Mouse (Mus musculus) stomach, embryonic 14.5 days (tissue): ENCODE data around the gene Nqo2. TPM values are rescaled to one million over a fixed set of nuclear protein-coding genes. Genes with fewer than 3 reads are reported as not detected.

Source experiments
- ATAC-seq: fragments of 200-750 bp; cut with Nextera tagmentation; 2 replicates; pipeline ENCODE4 v1.8.0; 2017; ENCODE audit warnings: low read depth, moderate TSS enrichment; ENCODE audit not compliant: insufficient number of reproducible peaks, insufficient read depth, low FRiP score
- H3K27ac ChIP-seq: fragments of 300-500 bp; sonication (generic); 2 replicates; pipeline ENCODE4 v1.5.1; 2014; ENCODE audit warnings: mild to moderate bottlenecking, low read length, moderate library complexity, mixed read lengths
- H3K27me3 ChIP-seq: fragments of 300-500 bp; sonication (generic); 2 replicates; pipeline ENCODE4 v1.6.1; 2014; ENCODE audit warnings: low read length, control low read depth, mixed read lengths; ENCODE audit not compliant: control insufficient read depth, insufficient read depth
- H3K36me3 ChIP-seq: fragments of 300-500 bp; sonication (generic); 2 replicates; pipeline ENCODE4 v1.6.1; 2014; ENCODE audit warnings: mild to moderate bottlenecking, control low read depth, low read length, moderate library complexity, mixed read lengths; ENCODE audit not compliant: control insufficient read depth, insufficient read depth
- H3K4me1 ChIP-seq: fragments of 300-500 bp; sonication (generic); 2 replicates; pipeline ENCODE4 v1.6.1; 2014; ENCODE audit warnings: low read length, control low read depth, mixed read lengths; ENCODE audit not compliant: control insufficient read depth, insufficient read depth
- H3K4me2 ChIP-seq: fragments of 300-500 bp; sonication (generic); replicated peaks from 2 replicates; pipeline ENCODE4 v1.6.1; 2014; ENCODE audit warnings: low read depth, low read length, control low read depth
- H3K4me3 ChIP-seq: fragments of 300-500 bp; sonication (generic); 2 replicates; pipeline ENCODE4 v1.5.1; 2014; ENCODE audit warnings: low read depth, low read length, control low read depth
- H3K9ac ChIP-seq: fragments of 300-500 bp; sonication (generic); replicated peaks from 2 replicates; pipeline ENCODE4 v1.6.1; 2014; ENCODE audit warnings: low read depth, mild to moderate bottlenecking, control low read depth, low read length, moderate library complexity, mixed read lengths
- H3K9me3 ChIP-seq: fragments of 300-500 bp; sonication (generic); 2 replicates; pipeline ENCODE4 v1.6.1; 2016; ENCODE audit warnings: low read depth, low read length, control low read depth; ENCODE audit not compliant: control insufficient read depth
- WGBS: fragments of 180-500 bp; shearing (Covaris S2); extraction: QIAGEN DNeasy Blood & Tissue Kit; methylation state at CpG from one replicate; pipeline ENCODE4 v1.1.7; 2014; 5-methylcytosine and 5-hydroxymethylcytosine counted together
- polyA plus RNA-seq: library from polyadenylated mRNA; unstranded; fragments of >200 nt; fragmentation: Nextera tagmentation; extraction: Ambion mirVana; gene quantifications from 2 replicates; pipeline ENCODE4 v1.2.1, GENCODE M21; 2014

The Nqo2 gene
- polyA plus RNA-seq, result 27.7 and 29.8 TPM in 2 replicates

DNA sequence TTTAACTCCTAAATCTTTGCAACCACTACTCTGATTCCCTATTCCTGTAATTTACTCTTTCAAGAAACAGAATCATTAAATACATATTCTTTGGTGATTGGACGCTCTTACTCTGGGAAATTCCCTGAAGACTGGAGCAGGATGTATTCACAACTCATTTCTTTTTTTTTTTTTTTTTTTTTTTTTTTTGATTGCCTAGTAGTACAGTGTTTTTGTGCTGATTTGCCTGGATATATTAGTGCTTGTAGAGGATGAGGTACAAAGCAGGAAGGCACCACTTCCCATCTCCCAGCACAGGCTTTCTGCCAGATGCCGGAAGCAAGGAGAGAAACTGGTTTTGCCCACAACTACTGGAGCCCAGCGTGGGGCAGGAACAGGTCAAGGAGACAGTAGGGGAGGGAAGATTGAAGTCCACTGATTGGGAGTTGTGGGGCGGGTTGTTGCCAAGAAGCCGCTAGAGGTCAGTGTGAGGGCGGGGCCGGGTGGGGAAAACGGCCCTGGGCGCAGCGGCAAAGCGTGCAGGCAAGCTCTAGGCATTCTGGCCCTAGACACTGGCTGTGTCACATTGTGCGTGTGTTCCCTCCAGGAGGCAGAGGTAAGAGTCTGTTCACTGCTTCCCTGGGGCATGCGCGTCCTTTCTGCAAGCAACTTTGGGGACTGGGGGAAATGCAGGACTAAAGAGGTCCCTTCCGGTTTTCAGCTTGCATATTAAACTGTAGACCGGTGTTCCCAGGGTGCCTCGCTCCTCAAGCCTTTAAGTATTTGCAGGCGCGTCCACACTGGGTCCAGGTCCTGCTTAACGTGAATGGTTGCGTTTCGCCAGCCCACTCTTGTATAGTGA, at the start of gene Nqo2:
TSS of gene Nqo2 (plus strand) at position 482 of the 841 bp plus-strand sequence.
- Histone ChIP-seq H3K4me2 (peak within 1 kb of the TSS; percentile 64), H3K9ac (peak within 1 kb of the TSS; percentile 42), H3K27ac (peak within 1 kb of the TSS; percentile 95), H3K27me3 (no peaks in the 10 kb centered on the region), H3K4me3 (peak within 1 kb of the TSS; percentile 54), H3K36me3 (no peaks in the 10 kb centered on the region), H3K9me3 (no peaks in the 10 kb centered on the region), H3K4me1 (peaks cover 7% of the 10 kb centered on the region)
- 3% methylated on average over 22 of the region's 22 CpGs for WGBS
- ATAC-seq, result peak; percentile 90

DNA sequence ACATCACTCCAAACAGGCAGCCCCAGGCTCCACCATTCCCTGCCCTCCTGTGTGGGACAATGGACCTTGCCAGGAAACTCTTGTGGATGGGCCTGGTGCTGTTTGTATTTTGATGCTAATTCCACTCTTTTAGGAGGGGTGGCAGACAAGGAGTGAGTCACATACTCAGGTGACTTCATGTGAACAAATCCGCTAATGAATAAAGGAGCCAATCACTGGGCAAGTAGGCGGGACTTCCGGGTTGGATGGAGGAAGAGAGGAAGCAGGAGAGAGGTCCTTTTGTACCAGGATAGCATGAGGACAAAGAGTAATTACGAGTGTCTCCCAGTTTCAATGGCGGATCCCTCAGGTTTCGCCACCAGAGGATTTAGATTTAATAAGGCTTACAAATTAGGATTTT, 43.4 kb upstream of the Nqo2 start:
- H3K9ac ChIP-seq, result no peak overlapping the region
- no peak for ATAC-seq
- H3K9me3 ChIP-seq, result no peaks in the 10 kb centered on the region
- 97% methylated on average over 6 of the region's 6 CpGs for WGBS
- H3K27ac ChIP-seq, result no peak overlapping the region
- H3K27me3 ChIP-seq, result no peaks in the 10 kb centered on the region
- H3K4me2 ChIP-seq, result no peak overlapping the region
- H3K36me3 ChIP-seq, result peaks cover 24% of the 10 kb centered on the region
- H3K4me1 ChIP-seq, result no peaks in the 10 kb centered on the region
- H3K4me3 ChIP-seq, result no peak overlapping the region

DNA sequence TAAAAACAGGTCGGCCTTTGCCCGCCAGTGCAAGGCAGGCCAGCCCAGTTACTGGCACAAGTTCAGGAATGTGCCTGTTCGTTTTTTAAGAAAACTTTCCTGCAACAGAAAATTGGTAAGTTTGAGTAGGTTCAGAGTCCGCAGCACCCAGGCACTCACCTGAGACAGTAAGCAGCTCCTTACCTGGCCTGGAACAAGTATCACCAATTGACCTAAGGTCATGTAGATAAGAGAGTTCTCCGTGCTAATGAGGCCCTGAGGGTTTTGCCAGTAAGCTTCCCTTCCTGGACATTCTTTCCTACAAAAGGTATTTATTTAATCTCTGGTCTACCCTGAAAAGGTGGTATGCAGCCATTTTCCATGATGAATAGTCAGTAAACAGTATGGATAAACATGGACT, 42.8 kb upstream of the Nqo2 start:
- H3K27me3 ChIP-seq, result no peaks in the 10 kb centered on the region
- H3K9me3 ChIP-seq, result no peaks in the 10 kb centered on the region
- no peak overlapping the region for H3K4me2 ChIP-seq
- no peak for ATAC-seq
- H3K27ac ChIP-seq, result no peak overlapping the region
- no peaks in the 10 kb centered on the region for H3K4me1 ChIP-seq
- no peak overlapping the region for H3K4me3 ChIP-seq
- H3K9ac ChIP-seq, result no peak overlapping the region
- H3K36me3 ChIP-seq, result peaks cover 24% of the 10 kb centered on the region
- 72% methylated on average over 5 of the region's 5 CpGs for WGBS

GRCm38 (mm10) chr13:33930281-33930680, 34.2 kb upstream of the Nqo2 start:
- Histone ChIP-seq H3K9me3 (no peaks in the 10 kb centered on the region), H3K4me2 (no peak overlapping the region), H3K4me1 (no peaks in the 10 kb centered on the region), H3K4me3 (no peak overlapping the region), H3K36me3 (peaks cover 8% of the 10 kb centered on the region), H3K27ac (no peak overlapping the region), H3K9ac (no peak overlapping the region), H3K27me3 (no peaks in the 10 kb centered on the region)
- WGBS, result 80% methylated on average over 2 of the region's 2 CpGs
- no peak for ATAC-seq

- H3K27ac ChIP-seq, result no peak overlapping the region
- H3K4me1 ChIP-seq, result no peaks in the 10 kb centered on the region
- H3K9me3 ChIP-seq, result no peaks in the 10 kb centered on the region
- no peak overlapping the region for H3K4me2 ChIP-seq
- WGBS, result 76% methylated on average over 3 of the region's 3 CpGs
- H3K36me3 ChIP-seq, result peaks cover 8% of the 10 kb centered on the region
- ATAC-seq, result no peak
- H3K4me3 ChIP-seq, result no peak overlapping the region
- no peaks in the 10 kb centered on the region for H3K27me3 ChIP-seq
- H3K9ac ChIP-seq, result no peak overlapping the region
These were observed 33.6 kb upstream of the Nqo2 start for GRCm38 (mm10) chr13:33930912-33931311.

DNA sequence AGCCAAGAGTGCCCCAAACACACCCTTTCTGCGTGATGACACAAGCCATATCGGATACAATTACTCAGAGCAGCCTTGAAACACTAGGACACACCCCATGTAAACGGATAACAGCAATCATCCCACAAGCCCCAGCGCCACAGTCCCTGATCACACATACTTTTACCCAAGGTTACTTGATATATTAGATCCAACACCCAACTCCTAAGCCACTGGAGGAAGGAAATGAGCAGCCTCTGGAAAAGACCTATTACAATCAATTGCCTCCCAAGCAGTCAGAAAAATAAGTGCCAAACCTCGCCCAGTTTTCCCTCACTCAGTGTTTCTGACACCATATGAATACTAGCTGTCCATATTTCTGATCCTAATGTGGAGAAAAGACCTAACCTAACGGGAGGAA, 29.7 kb upstream of the Nqo2 start:
- H3K4me1 ChIP-seq, result no peaks in the 10 kb centered on the region
- ATAC-seq, result no peak
- WGBS, result 71% methylated on average over 6 of the region's 6 CpGs
- peaks cover 8% of the 10 kb centered on the region for H3K36me3 ChIP-seq
- no peak overlapping the region for H3K27ac ChIP-seq
- H3K4me2 ChIP-seq, result peak overlapping the region; percentile 76; the same call in 1 of the 2 replicates
- H3K9ac ChIP-seq, result no peak overlapping the region
- H3K9me3 ChIP-seq, result no peaks in the 10 kb centered on the region
- H3K27me3 ChIP-seq, result no peaks in the 10 kb centered on the region
- peak overlapping the region; percentile 74; the same call in 1 of the 2 replicates for H3K4me3 ChIP-seq

DNA sequence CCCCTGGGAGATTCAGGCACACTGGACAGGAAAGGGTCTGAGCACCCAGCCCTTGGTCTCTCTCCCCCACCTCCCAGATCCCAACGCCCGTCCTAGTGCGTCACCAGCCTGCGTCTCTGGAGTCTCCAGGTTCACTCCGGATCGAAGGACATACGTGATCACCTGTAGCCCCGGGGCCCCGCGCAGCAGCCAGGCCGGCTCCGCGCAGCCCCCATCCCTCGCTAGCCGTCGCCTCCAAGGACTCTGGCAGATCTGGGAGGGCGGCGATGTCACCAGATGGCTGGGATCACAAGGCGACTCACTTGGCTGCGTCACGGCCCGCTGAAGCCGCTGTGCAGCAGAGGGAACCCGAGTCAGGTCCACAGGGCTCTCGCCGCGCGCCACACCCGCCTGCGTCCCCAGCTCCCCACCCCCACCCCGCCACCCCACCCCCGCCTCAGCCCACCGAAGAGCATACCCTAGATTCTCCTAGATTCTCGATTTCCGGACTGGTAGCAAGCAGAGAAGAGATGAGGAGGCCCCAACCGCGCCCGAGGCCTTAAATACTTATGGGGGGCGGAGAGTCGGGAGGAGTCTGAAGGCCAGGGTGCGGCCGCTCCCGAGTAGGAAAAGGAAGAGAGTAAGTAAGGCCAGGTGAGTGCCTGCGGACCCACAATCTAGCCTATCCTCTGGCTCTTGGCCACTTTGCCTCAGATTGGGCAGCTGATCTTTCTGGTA, 28.9 kb upstream of the Nqo2 start:
- H3K4me3 ChIP-seq, result peak overlapping the region; percentile 74
- peak; percentile 90 for ATAC-seq
- H3K9ac ChIP-seq, result peak overlapping the region; percentile 67
- no peaks in the 10 kb centered on the region for H3K9me3 ChIP-seq
- H3K4me2 ChIP-seq, result peak overlapping the region; percentile 76
- H3K27ac ChIP-seq, result peak overlapping the region; percentile 56
- WGBS, result under 1% methylated on average over 42 of the region's 44 CpGs
- peaks cover 4% of the 10 kb centered on the region for H3K36me3 ChIP-seq
- H3K4me1 ChIP-seq, result no peaks in the 10 kb centered on the region
- no peaks in the 10 kb centered on the region for H3K27me3 ChIP-seq

DNA sequence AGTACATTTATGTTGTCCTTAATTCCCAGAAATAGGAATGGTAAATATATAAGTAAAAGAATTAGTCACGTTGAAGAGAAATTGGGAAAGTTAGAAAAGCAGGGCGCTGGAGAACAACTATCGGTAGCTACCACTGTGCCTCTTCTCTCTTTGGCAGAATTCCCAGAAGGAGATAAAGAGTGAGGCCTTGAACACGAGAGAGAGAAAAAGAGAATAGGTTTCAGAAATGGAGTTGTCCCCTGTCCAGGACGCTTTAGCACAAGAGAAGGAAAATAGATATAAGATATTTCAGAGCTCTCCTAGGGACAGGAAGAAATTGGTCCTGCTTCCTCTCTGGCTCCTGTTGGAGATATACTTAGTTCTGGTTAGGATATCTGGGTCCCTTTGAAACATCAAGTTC, 27.3 kb upstream of the Nqo2 start:
- 61% methylated on average over 5 of the region's 5 CpGs for WGBS
- Histone ChIP-seq H3K4me3 (no peak overlapping the region), H3K4me1 (no peaks in the 10 kb centered on the region), H3K9ac (no peak overlapping the region), H3K4me2 (no peak overlapping the region), H3K27me3 (no peaks in the 10 kb centered on the region), H3K36me3 (no peaks in the 10 kb centered on the region), H3K9me3 (no peaks in the 10 kb centered on the region), H3K27ac (no peak overlapping the region)
- no peak for ATAC-seq
